Mouse (Mus musculus) limb, embryonic 12.5 days (tissue): ENCODE results near the gene Mfsd7a. TPM values are rescaled to one million over a fixed set of nuclear protein-coding genes. Genes with fewer than 3 reads are reported as not detected.

Experiments used
- ATAC-seq: fragments of 200-750 bp; cut with Nextera tagmentation; 2 replicates; pipeline ENCODE4 v1.8.0; 2017; ENCODE audit warnings: low read depth, moderate TSS enrichment; ENCODE audit not compliant: insufficient number of reproducible peaks, insufficient read depth, low FRiP score, low TSS enrichment
- H3K27ac ChIP-seq: fragments of 300-500 bp; sonication (generic); 2 replicates; pipeline ENCODE4 v1.5.1; 2016; ENCODE audit warnings: mild to moderate bottlenecking, moderate library complexity
- H3K27me3 ChIP-seq: fragments of 300-500 bp; sonication (generic); 2 replicates; pipeline ENCODE4 v1.6.1; 2016; ENCODE audit warnings: mild to moderate bottlenecking, moderate library complexity
- H3K36me3 ChIP-seq: fragments of 300-500 bp; sonication (generic); 2 replicates; pipeline ENCODE4 v1.6.1; 2016; ENCODE audit warnings: mild to moderate bottlenecking, moderate library complexity
- H3K4me1 ChIP-seq: fragments of 300-500 bp; sonication (generic); replicated peaks from 2 replicates; pipeline ENCODE4 v1.6.1; 2016
- H3K4me2 ChIP-seq: fragments of 300-500 bp; sonication (generic); 2 replicates; pipeline ENCODE4 v1.6.1; 2016; ENCODE audit warnings: mild to moderate bottlenecking, moderate library complexity
- H3K4me3 ChIP-seq: fragments of 300-500 bp; sonication (generic); replicated peaks from 2 replicates; pipeline ENCODE4 v1.5.1; 2016; ENCODE audit warnings: mild to moderate bottlenecking
- H3K9ac ChIP-seq: fragments of 300-500 bp; sonication (generic); replicated peaks from 2 replicates; pipeline ENCODE4 v1.6.1; 2016; ENCODE audit warnings: mild to moderate bottlenecking, moderate library complexity
- H3K9me3 ChIP-seq: fragments of 300-500 bp; sonication (generic); 2 replicates; pipeline ENCODE4 v1.6.1; 2016; ENCODE audit warnings: mild to moderate bottlenecking, moderate library complexity
- WGBS: fragments of 180-500 bp; shearing (Covaris S2); methylation state at CpG from one replicate; pipeline ENCODE4 v1.1.7; 2016; 5-methylcytosine and 5-hydroxymethylcytosine counted together
- polyA plus RNA-seq: library from polyadenylated mRNA; unstranded; fragments of >200 nt; fragmentation: Nextera tagmentation; extraction: Ambion mirVana; gene quantifications from 2 replicates; pipeline ENCODE4 v1.2.1, GENCODE M21; 2016

Mfsd7a gene
- polyA plus RNA-seq, 1 experiment from 2014 or later, result 0.19 TPM

- no peaks in the 10 kb centered on the region for H3K9me3 ChIP-seq
- H3K4me3 ChIP-seq, result peak within 1 kb of the TSS; percentile 68
- H3K4me1 ChIP-seq, result peaks cover 27% of the 10 kb centered on the region
- H3K36me3 ChIP-seq, result no peaks in the 10 kb centered on the region
- peak within 1 kb of the TSS; percentile 98 for H3K9ac ChIP-seq
- H3K27ac ChIP-seq, result peak within 1 kb of the TSS; percentile 88
- H3K27me3 ChIP-seq, result peaks cover 12% of the 10 kb centered on the region
- H3K4me2 ChIP-seq, result peak within 1 kb of the TSS; percentile 99
- WGBS, result under 1% methylated on average over 59 of the region's 62 CpGs
- ATAC-seq, result peak; percentile 95
Observed at GRCm38 (mm10) chr5:108461082-108462065, 12.7 kb upstream of the Mfsd7a start, which contains the start of gene Pcgf3. Gene Pcgf3, plus strand, starts transcription at chr5:108461232.

GRCm38 (mm10) chr5:108460461-108460860 is 11.8 kb upstream of the Mfsd7a start:
- H3K36me3 ChIP-seq, result no peaks in the 10 kb centered on the region
- no peaks in the 10 kb centered on the region for H3K9me3 ChIP-seq
- peaks cover 12% of the 10 kb centered on the region for H3K27me3 ChIP-seq
- peaks cover 27% of the 10 kb centered on the region for H3K4me1 ChIP-seq
- no peak overlapping the region; the same call in 1 of the 2 replicates for H3K9ac ChIP-seq
- 42% methylated on average over 6 of the region's 6 CpGs for WGBS
- H3K4me3 ChIP-seq, result peak overlapping the region; percentile 68
- H3K27ac ChIP-seq, result no peak overlapping the region
- peak overlapping the region; percentile 99 for H3K4me2 ChIP-seq
- no peak for ATAC-seq

- WGBS, result 73% methylated on average over 2 of the region's 2 CpGs
Observed at GRCm38 (mm10) chr5:108458706-108459105, 10.0 kb upstream of the Mfsd7a start.

DNA sequence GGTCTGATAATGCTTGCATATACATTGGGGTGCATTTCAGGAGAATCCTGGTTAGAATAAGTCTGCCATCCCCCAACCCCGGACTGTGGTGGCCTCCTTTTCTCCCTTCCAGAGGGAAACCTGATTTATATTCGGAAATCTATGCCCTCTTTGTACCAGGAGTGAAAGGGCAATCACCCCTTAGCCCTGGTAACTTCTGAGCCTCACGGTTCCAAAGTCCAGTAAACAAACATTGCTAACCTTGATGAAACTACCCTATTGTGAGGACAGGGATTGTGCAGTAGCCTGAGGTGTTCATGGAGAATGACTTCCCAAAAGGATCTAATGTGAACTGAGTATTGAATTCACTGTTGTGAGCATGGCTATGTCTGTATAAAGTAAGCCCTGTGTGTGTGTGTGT is 5.4 kb upstream of the Mfsd7a start:
- H3K27ac ChIP-seq, result no peak overlapping the region
- no peaks in the 10 kb centered on the region for H3K4me1 ChIP-seq
- ATAC-seq, result no peak
- H3K9me3 ChIP-seq, result no peaks in the 10 kb centered on the region
- peaks cover 12% of the 10 kb centered on the region for H3K27me3 ChIP-seq
- 64% methylated on average over 3 of the region's 3 CpGs for WGBS
- H3K4me3 ChIP-seq, result no peak overlapping the region
- H3K4me2 ChIP-seq, result no peak overlapping the region
- H3K9ac ChIP-seq, result no peak overlapping the region
- H3K36me3 ChIP-seq, result no peaks in the 10 kb centered on the region

More at GRCm38 (mm10) chr5:108458706-108459105, 10.0 kb upstream of the Mfsd7a start:
- Histone ChIP-seq H3K4me1 (peaks cover 20% of the 10 kb centered on the region), H3K4me3 (no peak overlapping the region), H3K4me2 (no peak overlapping the region), H3K9ac (no peak overlapping the region), H3K27ac (no peak overlapping the region), H3K36me3 (no peaks in the 10 kb centered on the region), H3K9me3 (no peaks in the 10 kb centered on the region), H3K27me3 (peaks cover 12% of the 10 kb centered on the region)
- no peak for ATAC-seq

DNA sequence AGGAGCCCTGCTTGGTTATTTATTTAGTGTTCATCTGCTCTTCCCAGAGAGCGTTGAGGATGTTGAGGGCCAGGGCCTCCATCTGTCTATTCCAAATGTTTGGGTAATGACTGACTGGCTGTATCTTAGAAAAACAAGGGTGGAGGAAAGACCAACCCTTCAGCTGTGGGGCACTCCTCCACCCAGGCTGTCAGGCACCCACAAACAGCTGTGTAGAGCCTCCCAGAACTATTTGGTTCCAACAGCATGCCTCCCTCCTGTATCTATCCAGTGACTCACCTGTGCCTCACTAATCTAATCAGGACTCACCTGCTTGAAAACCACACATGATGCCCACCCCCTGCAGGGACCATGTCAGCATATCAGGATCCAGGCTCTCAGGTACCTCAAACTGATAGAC is 3.7 kb upstream of the Mfsd7a start:
- no peak overlapping the region for H3K4me3 ChIP-seq
- H3K27ac ChIP-seq, result no peak overlapping the region
- H3K27me3 ChIP-seq, result peaks cover 11% of the 10 kb centered on the region
- no peaks in the 10 kb centered on the region; the same call in 1 of the 2 replicates for H3K4me1 ChIP-seq
- no peaks in the 10 kb centered on the region for H3K36me3 ChIP-seq
- H3K9me3 ChIP-seq, result no peaks in the 10 kb centered on the region
- H3K4me2 ChIP-seq, result no peak overlapping the region
- no peak for ATAC-seq
- 94% methylated on average over 1 of the region's 1 CpGs for WGBS
- H3K9ac ChIP-seq, result no peak overlapping the region

DNA sequence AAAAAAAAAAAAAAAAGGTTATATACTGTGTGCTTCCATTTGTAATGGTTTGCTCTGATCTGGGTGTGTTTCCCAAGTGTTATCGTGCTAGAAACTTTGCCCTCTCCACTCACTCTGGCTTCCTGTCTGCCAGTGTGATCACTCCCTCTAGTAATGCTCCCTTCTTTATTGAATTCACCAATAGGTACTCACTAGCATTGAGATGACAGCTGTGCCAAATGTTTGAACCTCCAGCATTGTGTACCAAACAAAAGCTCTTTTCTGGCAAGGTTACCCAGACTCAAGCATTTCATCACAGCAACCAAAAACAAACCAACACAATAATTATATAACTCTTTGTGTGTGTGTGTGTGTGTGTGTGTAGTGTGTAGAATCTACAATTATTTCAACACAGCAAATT is 2.9 kb upstream of the Mfsd7a start:
- Histone ChIP-seq H3K27ac (no peak overlapping the region), H3K9me3 (no peaks in the 10 kb centered on the region), H3K4me1 (no peaks in the 10 kb centered on the region; the same call in 1 of the 2 replicates), H3K4me3 (no peak overlapping the region), H3K4me2 (no peak overlapping the region), H3K36me3 (no peaks in the 10 kb centered on the region), H3K27me3 (peaks cover 15% of the 10 kb centered on the region), H3K9ac (no peak overlapping the region)
- no peak for ATAC-seq
- WGBS, result 89% methylated on average over 1 of the region's 1 CpGs

GRCm38 (mm10) chr5:108450837-108451540 is 2.3 kb upstream of the Mfsd7a start:
- Histone ChIP-seq H3K4me3 (no peak overlapping the region), H3K4me2 (no peak overlapping the region), H3K27me3 (peaks cover 15% of the 10 kb centered on the region), H3K36me3 (no peaks in the 10 kb centered on the region), H3K4me1 (no peaks in the 10 kb centered on the region; the same call in 1 of the 2 replicates), H3K9me3 (no peaks in the 10 kb centered on the region), H3K9ac (no peak overlapping the region), H3K27ac (no peak overlapping the region)
- WGBS, result 80% methylated on average over 8 of the region's 8 CpGs
- ATAC-seq, result no peak

DNA sequence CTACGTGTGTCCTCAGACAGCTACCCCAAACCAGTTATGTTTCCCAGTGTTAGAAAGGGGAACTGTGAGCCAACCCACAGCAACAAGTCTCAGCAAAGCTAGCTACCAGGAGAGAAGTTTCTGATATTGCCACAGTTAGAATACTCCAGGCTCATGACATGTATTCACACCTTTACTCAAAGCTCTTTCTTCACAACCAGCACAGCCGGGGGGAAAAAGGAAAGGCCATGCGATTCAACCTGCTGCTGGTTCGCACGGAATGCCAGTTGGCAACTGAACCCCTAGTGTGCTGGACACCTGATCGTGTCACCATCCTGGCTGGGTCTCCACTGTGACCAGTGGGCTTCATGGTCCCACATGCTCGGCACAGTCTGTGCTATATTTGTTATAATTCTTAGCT is 834 bp downstream of the Mfsd7a start:
- no peaks in the 10 kb centered on the region for H3K9me3 ChIP-seq
- peak overlapping the region; percentile 51; the same call in 1 of the 2 replicates for H3K9ac ChIP-seq
- WGBS, result 85% methylated on average over 7 of the region's 7 CpGs
- no peak overlapping the region for H3K27ac ChIP-seq
- H3K4me3 ChIP-seq, result no peak overlapping the region
- no peaks in the 10 kb centered on the region; the same call in 1 of the 2 replicates for H3K4me1 ChIP-seq
- ATAC-seq, result no peak
- peaks cover 15% of the 10 kb centered on the region for H3K27me3 ChIP-seq
- H3K36me3 ChIP-seq, result no peaks in the 10 kb centered on the region
- peak overlapping the region; percentile 63 for H3K4me2 ChIP-seq

GRCm38 (mm10) chr5:108446973-108447372 is 1.7 kb downstream of the Mfsd7a start:
- Histone ChIP-seq H3K4me3 (no peak overlapping the region), H3K9me3 (no peaks in the 10 kb centered on the region), H3K27ac (no peak overlapping the region), H3K4me2 (no peak overlapping the region), H3K36me3 (no peaks in the 10 kb centered on the region), H3K27me3 (peaks cover 15% of the 10 kb centered on the region), H3K4me1 (no peaks in the 10 kb centered on the region; the same call in 1 of the 2 replicates), H3K9ac (no peak overlapping the region)
- WGBS, result 78% methylated on average over 3 of the region's 3 CpGs
- no peak for ATAC-seq

- no peak overlapping the region for H3K9ac ChIP-seq
- H3K9me3 ChIP-seq, result no peaks in the 10 kb centered on the region
- no peak overlapping the region for H3K4me3 ChIP-seq
- peaks cover 11% of the 10 kb centered on the region for H3K4me1 ChIP-seq
- no peak for ATAC-seq
- peaks cover 13% of the 10 kb centered on the region for H3K27me3 ChIP-seq
- WGBS, result 76% methylated on average over 2 of the region's 2 CpGs
- no peak overlapping the region for H3K4me2 ChIP-seq
- H3K36me3 ChIP-seq, result peaks cover 19% of the 10 kb centered on the region
- H3K27ac ChIP-seq, result no peak overlapping the region
Observed at GRCm38 (mm10) chr5:108436101-108436500, 12.6 kb downstream of the Mfsd7a start.
